Mouse (Mus musculus): ENCODE measurements around the gene Psmd9.

- TF ChIP-seq POU5F1 (IDR thresholded peaks at IDR 0.05; ENCODE audit: borderline replicate concordance, low read length) (no peak), CTCF (conservative IDR thresholded peaks at IDR 0.05; ENCODE audit: low read length) (no peak), NANOG (IDR thresholded peaks at IDR 0.05; ENCODE audit: borderline replicate concordance, low read length) (no peak)
These were observed 59.3 kb downstream of the Psmd9 start for GRCm38 (mm10) chr5:123228524-123228922.

Data from E14TG2a.4 (cell line).